10 mouse cellular contexts compared by ENCODE assay signal in genomic region chr11:20025899-20026298, GRCm38 (mm10).
DNase-seq lines count a peak whose midpoint lies in the region; ATAC-seq and TF ChIP-seq lines count a peak whose summit lies in the region.
"Had no signal": no experiment of that assay in that cellular context is flagged by ENCODE, and none has a peak within 500 bp of the region (broad histone marks: within the 10 kb centered on the region; RNA-seq: fewer than 3 reads in every experiment).

No protein-coding gene starts in this region.

- H3K9ac ChIP-seq in liver, embryonic 13.5 days: no peak overlapping the region
- H3K9ac ChIP-seq: limb, embryonic 13.5 days had no signal

- peak overlapping the region; percentile 37; the same call in 1 of the 2 replicates for H3K27ac ChIP-seq in liver, embryonic 13.5 days
- no peak overlapping the region for H3K27ac ChIP-seq in left cerebral cortex, adult 2 months
- H3K27ac ChIP-seq: limb, embryonic 13.5 days had no signal

- DNase-seq in adrenal gland, postnatal 14 days: peak; percentile 39
- no peak for DNase-seq in adrenal gland, postnatal 4 days (ENCODE audit: low spot score in 2 of 2)
- DNase-seq in liver, embryonic 13.5 days: no peak
- DNase-seq in liver: no peak
- peak; percentile 35 for DNase-seq in embryo, embryonic 9.5 days (ENCODE audit: extremely low spot score)
- peak; percentile 60 to 69 for DNase-seq in kidney, postnatal 25 days
- DNase-seq in left cerebral cortex, adult 2 months (ENCODE audit: extremely low spot score in 1 of 2, low spot score in 2 of 2): no peak
- no peak for DNase-seq in retina, postnatal 1 day

- intact Hi-C loops in left cerebral cortex, adult 2 months (cut with DNase I): no loop called here

- WGBS in liver, embryonic 13.5 days (ENCODE audit: insufficient replicate concordance): 73% methylated on average over 11 of the region's 11 CpGs

- no peak for ATAC-seq in liver, embryonic 13.5 days (ENCODE audit: low read depth)

- no peak overlapping the region for H3K4me3 ChIP-seq in liver, embryonic 13.5 days (replicated peaks)
- H3K4me3 ChIP-seq in left cerebral cortex, adult 2 months: no peak overlapping the region
- H3K4me3 ChIP-seq: limb, embryonic 13.5 days had no signal

- no peaks in the 10 kb centered on the region for H3K27me3 ChIP-seq in liver, embryonic 13.5 days
- H3K27me3 ChIP-seq: limb, embryonic 13.5 days had no signal

- H3K4me2 ChIP-seq in liver, embryonic 13.5 days: no peak overlapping the region
- H3K4me2 ChIP-seq: limb, embryonic 13.5 days; midbrain, embryonic 11.5 days had no signal

- TF ChIP-seq CTCF in left cerebral cortex, adult 2 months (IDR thresholded peaks at IDR 0.05): no peak

- H3K4me1 ChIP-seq in liver, embryonic 13.5 days (replicated peaks): peaks cover 53% of the 10 kb centered on the region

- H3K36me3 ChIP-seq in liver, embryonic 13.5 days: peaks cover 20% of the 10 kb centered on the region

- H3K9me3 ChIP-seq in liver, embryonic 13.5 days (replicated peaks): peaks cover 8% of the 10 kb centered on the region

Comparison
In these comparisons a context has a peak if more than half of its experiments do, and no peak if none do; other contexts are left out.
1. DNase-seq: peak in adrenal gland, postnatal 14 days (single experiment), embryo, embryonic 9.5 days (single experiment) and kidney, postnatal 25 days (2 of 2); none in adrenal gland, postnatal 4 days (0 of 2), liver, embryonic 13.5 days (single experiment), liver (single experiment), left cerebral cortex, adult 2 months (0 of 2) and retina, postnatal 1 day (single experiment).